Mouse (Mus musculus) liver, embryonic 14.5 days (tissue): ENCODE data around the gene Mylk.

Experiments
- CTCF ChIP-seq: IDR thresholded peaks from 2 replicates; pipeline ENCODE4 v1.5.1; 2016; ENCODE audit warnings: antibody characterized with exemption, low read depth, control low read depth
- EP300 ChIP-seq: IDR thresholded peaks from 2 replicates; pipeline ENCODE4 v1.6.1; 2016; ENCODE audit warnings: antibody characterized with exemption, low read depth

DNA sequence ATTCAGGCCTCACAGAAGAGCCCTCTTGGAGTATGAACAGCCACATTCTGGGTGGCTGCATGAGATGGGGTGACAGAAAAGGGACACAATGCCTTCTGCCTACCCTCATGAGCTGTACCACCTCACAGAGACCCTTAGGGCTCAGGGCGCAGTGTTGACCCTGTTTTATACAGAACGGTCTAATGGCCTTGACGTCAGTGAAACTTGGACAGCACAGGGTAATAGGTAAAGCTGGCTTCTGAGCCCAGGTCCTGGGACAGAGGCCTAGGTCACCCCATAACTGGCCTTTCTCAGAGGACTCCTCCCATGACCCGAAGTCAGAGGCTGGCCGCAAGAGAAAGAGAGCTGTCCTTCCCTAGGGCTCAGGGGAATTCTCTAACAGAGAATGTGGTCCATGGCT is 155.5 kb downstream of the Mylk start:
- TF ChIP-seq CTCF: no peak
- TF ChIP-seq EP300: no peak
